Mouse (Mus musculus) testis, adult 2 months (tissue): ENCODE results near the gene Sdsl. TPM values are rescaled to one million over a fixed set of nuclear protein-coding genes. Genes with fewer than 3 reads are reported as not detected.
"Not testable (repeated sequence)": the region's sequence is repeated elsewhere in the genome, so short reads cannot be mapped to it uniquely, and the experiment has no call there.

Experiments
- H3K27ac ChIP-seq: fragments of 200-500 bp; 2 replicates; pipeline ENCODE4 v1.5.1; 2012; ENCODE audit warnings: low read depth, low read length; ENCODE audit not compliant: control insufficient read depth, insufficient read depth
- H3K27me3 ChIP-seq: fragments of 200-500 bp; 2 replicates; pipeline ENCODE4 v1.6.1; 2012; ENCODE audit warnings: mild to moderate bottlenecking, low read length, moderate library complexity; ENCODE audit not compliant: control insufficient read depth, insufficient read depth
- H3K36me3 ChIP-seq: fragments of 200-500 bp; 2 replicates; pipeline ENCODE4 v1.6.1; 2012; ENCODE audit warnings: mild to moderate bottlenecking, low read length; ENCODE audit not compliant: control insufficient read depth, insufficient read depth
- H3K4me1 ChIP-seq: fragments of 200-500 bp; 2 replicates; pipeline ENCODE4 v1.6.1; 2012; ENCODE audit warnings: low read length; ENCODE audit not compliant: control insufficient read depth, insufficient read depth
- H3K4me3 ChIP-seq: fragments of 200-500 bp; 2 replicates; pipeline ENCODE4 v1.5.1; 2012; ENCODE audit warnings: low read depth, mild to moderate bottlenecking, low read length, moderate library complexity, mixed read lengths; ENCODE audit not compliant: control insufficient read depth
- CTCF ChIP-seq: fragments of 200-500 bp; IDR thresholded peaks from 2 replicates; pipeline ENCODE4 v1.5.1; 2012; ENCODE audit warnings: low read depth, mild to moderate bottlenecking, inconsistent platforms, low read length, moderate library complexity; ENCODE audit not compliant: control insufficient read depth, insufficient read depth, insufficient replicate concordance
- POLR2A ChIP-seq: fragments of 200-500 bp; IDR thresholded peaks from 2 replicates; pipeline ENCODE4 v1.6.1; 2012; ENCODE audit warnings: low read depth, mild to moderate bottlenecking, inconsistent platforms, low read length, moderate library complexity; ENCODE audit not compliant: control insufficient read depth
- polyA plus RNA-seq: library from polyadenylated mRNA; depleted of rRNA; stranded (reverse); fragments of >200 nt; gene quantifications from 2 replicates; pipeline ENCODE4 v1.2.3, GENCODE M21; 2012

The Sdsl gene
- polyA plus RNA-seq, 1 experiment = 6.1 TPM

DNA sequence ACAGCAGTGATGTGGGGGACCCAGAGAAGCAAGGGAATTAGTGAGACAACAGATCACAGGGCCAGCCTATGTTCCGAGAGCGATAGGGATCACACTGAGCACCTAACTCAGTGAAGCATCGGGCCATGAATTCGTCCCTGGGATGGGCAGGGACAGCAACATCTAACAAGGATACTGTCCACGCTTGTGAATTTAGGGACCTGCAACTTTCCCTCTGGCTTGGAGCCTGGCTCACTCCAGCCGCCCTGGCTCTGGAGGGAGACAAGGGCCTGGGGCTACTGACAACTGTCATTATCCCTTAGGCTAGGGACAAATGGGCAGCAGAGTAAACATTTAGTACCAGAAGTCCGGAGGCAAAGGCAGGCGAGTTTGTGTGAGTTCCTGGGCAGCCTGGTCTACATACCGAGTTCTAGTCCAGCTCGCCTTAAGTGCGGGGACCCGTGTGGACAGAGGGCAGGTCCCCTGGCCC, 30.1 kb upstream of the Sdsl start:
- Histone ChIP-seq H3K4me3 (peak overlapping the region; percentile 99), H3K36me3 (no peaks in the 10 kb centered on the region; the same call in 1 of the 2 replicates), H3K27ac (peak overlapping the region; percentile 54), H3K4me1 (peaks cover 23% of the 10 kb centered on the region), H3K27me3 (no peaks in the 10 kb centered on the region)
- TF ChIP-seq POLR2A (0 out of 2 replicates have a peak, but pooled peaks have one; percentile 4), CTCF (no peak)

DNA sequence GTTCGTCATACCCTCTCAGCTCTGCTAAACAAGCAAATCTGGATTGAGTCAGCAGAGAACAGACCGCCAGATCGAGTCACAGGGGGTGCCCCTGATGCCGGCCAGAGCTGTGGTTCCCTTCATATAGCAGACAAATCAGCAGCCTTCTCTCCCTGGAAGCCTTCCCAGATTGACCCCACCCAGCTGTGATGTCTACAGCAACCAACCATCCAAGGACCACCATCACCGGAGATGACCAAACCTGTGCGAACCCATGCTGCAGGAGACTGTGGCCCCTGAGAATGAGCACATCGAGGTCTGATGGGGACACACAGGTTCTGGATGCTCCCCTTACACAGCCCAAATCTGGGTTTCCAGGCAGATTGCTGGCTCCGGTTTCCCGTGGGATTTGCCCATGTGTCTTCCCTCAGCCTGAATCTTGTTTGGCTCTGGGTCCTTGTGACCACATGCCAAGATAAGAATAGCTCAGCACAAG, 29.6 kb upstream of the Sdsl start:
- TF ChIP-seq POLR2A = no peak
- TF ChIP-seq CTCF = no peak
- Histone ChIP-seq H3K36me3 (no peaks in the 10 kb centered on the region; the same call in 1 of the 2 replicates), H3K4me3 (peak overlapping the region; percentile 99), H3K27ac (no peak overlapping the region), H3K4me1 (peaks cover 23% of the 10 kb centered on the region), H3K27me3 (no peaks in the 10 kb centered on the region)

DNA sequence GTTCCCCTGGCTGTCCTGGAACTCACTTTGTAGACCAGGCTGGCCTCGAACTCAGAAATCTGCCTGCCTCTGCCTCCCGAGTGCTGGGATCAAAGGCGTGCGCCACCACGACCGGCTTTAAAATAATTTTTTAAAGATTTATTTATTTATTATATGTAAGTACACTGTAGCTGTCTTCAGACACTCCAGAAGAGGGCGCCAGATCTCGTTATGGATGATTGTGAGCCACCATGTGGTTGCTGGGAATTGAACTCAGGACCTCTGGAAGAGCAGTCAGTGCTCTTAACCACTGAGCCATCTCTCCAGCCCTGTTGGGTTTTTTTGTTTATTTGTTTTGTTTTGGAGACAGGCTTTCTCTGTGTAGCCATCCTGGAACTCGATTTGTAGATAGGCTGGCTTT, 28.0 kb upstream of the Sdsl start:
- not testable (repeated sequence) for H3K27me3 ChIP-seq, H3K4me3 ChIP-seq, H3K36me3 ChIP-seq, H3K27ac ChIP-seq
- peaks cover 19% of the 10 kb centered on the region for H3K4me1 ChIP-seq

DNA sequence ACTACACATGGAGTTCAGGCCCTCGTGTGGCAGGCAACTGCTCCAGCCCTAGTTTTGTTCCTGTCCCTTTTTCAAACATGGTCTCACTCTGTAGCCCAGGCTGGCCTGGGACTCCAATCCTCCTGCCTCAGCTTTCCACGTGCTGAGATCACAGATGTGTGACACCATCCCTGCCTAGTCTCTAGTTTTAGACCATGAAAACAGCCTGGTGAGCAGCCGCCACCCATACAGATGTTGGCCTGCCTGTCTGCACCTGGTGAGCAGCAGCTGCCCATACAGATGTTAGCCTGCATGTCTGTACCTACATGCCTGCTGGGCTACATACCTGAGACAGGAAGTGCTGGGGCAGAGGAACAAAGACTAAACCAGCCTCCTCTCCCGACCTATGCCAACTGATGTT, 26.6 kb upstream of the Sdsl start:
- Histone ChIP-seq H3K27me3 (no peaks in the 10 kb centered on the region), H3K27ac (no peak overlapping the region), H3K4me3 (no peak overlapping the region), H3K36me3 (no peaks in the 10 kb centered on the region; the same call in 1 of the 2 replicates), H3K4me1 (peaks cover 17% of the 10 kb centered on the region)
- TF ChIP-seq POLR2A (no peak), CTCF (no peak)

GRCm38 (mm10) chr5:120497071-120497470, 24.5 kb upstream of the Sdsl start:
- Histone ChIP-seq H3K4me1 (peaks cover 3% of the 10 kb centered on the region; the same call in 1 of the 2 replicates), H3K36me3 (no peaks in the 10 kb centered on the region; the same call in 1 of the 2 replicates), H3K27me3 (no peaks in the 10 kb centered on the region), H3K4me3 (no peak overlapping the region), H3K27ac (no peak overlapping the region)
- TF ChIP-seq POLR2A (no peak), CTCF (no peak)

DNA sequence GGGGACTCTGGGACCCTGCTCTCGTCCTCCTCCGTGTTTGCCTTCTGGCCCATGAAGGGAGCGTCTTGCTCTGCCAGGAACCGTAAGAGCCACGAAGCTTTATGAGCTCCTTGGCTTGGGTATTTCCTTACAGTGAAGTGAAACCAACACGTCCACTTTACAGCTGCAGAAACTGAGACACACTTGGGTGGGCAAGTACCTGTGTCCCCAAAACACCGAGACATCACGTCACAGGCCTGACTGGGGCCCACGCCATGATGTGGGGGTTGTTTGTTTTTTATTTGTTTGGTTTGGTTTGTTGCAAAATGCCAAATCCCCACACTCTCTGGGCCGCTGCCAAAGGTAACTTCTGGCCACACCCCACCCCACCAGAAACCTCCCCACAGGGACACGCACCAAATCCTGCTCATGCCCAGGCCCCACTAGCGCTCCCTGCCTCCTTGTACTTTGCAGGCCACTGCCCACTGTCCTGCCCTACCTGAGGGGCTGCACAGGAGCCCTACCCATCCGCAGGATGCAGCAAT, 23.2 kb upstream of the Sdsl start:
- no peak for TF ChIP-seq CTCF
- TF ChIP-seq POLR2A = no peak
- no peaks in the 10 kb centered on the region for H3K27me3 ChIP-seq
- no peak overlapping the region for H3K27ac ChIP-seq
- H3K36me3 ChIP-seq = no peaks in the 10 kb centered on the region; the same call in 1 of the 2 replicates
- no peak overlapping the region for H3K4me3 ChIP-seq
- peaks cover 3% of the 10 kb centered on the region; the same call in 1 of the 2 replicates for H3K4me1 ChIP-seq

DNA sequence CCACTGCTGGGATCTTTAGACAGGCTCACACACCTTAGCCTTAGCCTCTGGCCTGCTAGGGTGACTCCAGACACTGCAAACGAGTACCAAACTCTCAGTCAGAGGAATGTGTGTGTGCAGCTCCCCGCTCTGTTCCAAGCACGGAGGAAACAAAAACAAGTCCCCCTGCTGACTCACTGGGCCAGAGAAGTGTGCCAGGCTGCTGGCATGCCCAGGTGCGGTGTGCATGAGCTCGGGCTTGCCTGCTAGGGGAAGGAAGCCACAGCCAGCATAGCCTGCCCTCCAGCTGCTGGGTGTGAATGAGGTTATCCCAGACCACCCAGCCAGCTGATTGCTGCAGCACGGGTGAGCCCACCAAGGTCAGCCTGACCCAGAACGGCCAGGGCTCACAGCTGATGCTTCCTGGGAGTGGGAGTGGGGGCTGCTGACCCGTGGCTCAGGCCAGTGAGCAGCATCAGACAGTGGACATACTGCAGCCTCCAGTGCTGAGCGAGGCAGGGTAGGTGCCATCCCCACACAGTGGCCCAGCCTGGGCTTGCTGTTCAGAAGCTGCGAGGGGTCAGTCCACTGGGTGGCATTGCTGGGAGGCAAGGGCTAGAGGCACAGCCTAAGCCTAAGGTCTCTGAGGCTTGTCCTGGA, 22.6 kb upstream of the Sdsl start:
- no peak overlapping the region for H3K4me3 ChIP-seq
- no peaks in the 10 kb centered on the region for H3K27me3 ChIP-seq
- H3K36me3 ChIP-seq = no peaks in the 10 kb centered on the region; the same call in 1 of the 2 replicates
- TF ChIP-seq CTCF (no peak), POLR2A (no peak)
- no peak overlapping the region for H3K27ac ChIP-seq
- H3K4me1 ChIP-seq = peaks cover 4% of the 10 kb centered on the region; the same call in 1 of the 2 replicates
